Mouse (Mus musculus) c-Kit-positive CD71-negative TER-119-negative erythroid progenitor cells, embryonic 14.5 days (primary cell): ENCODE data around the gene Ctdspl.

Source experiments
- DNase-seq: peaks from one replicate; pipeline ENCODE4 v3.0.0-alpha.2; 2013; ENCODE audit warnings: low read depth

Ctdspl gene

GRCm38 (mm10) chr9:119064296-119064695 lies 138.0 kb downstream of the Ctdspl start:
- no peak for DNase-seq

GRCm38 (mm10) chr9:119067601-119068000 lies 141.3 kb downstream of the Ctdspl start:
- peak; percentile 64 for DNase-seq

GRCm38 (mm10) chr9:119068266-119068665 lies 142.0 kb downstream of the Ctdspl start:
- no peak for DNase-seq

GRCm38 (mm10) chr9:119070173-119070825 lies 144.0 kb downstream of the Ctdspl start:
- no peak for DNase-seq

GRCm38 (mm10) chr9:119071786-119072185 lies 145.5 kb downstream of the Ctdspl start:
- DNase-seq: no peak

GRCm38 (mm10) chr9:119073184-119073895 lies 147.1 kb downstream of the Ctdspl start:
- no peak for DNase-seq

GRCm38 (mm10) chr9:119075685-119076084 lies 149.4 kb downstream of the Ctdspl start:
- DNase-seq: no peak

GRCm38 (mm10) chr9:119080040-119080675 lies 153.9 kb downstream of the Ctdspl start:
- DNase-seq: no peak

- DNase-seq: no peak
These were observed 155.8 kb downstream of the Ctdspl start for GRCm38 (mm10) chr9:119082039-119082438.

GRCm38 (mm10) chr9:119082656-119083430 lies 156.6 kb downstream of the Ctdspl start:
- no peak for DNase-seq

- DNase-seq: no peak
These were observed 157.7 kb downstream of the Ctdspl start for GRCm38 (mm10) chr9:119083966-119084365.

GRCm38 (mm10) chr9:119086451-119086850 lies 160.2 kb downstream of the Ctdspl start:
- no peak for DNase-seq

- no peak for DNase-seq
These were observed 161.1 kb downstream of the Ctdspl start for GRCm38 (mm10) chr9:119087309-119087708.

- DNase-seq: peak; percentile 88
These were observed 162.0 kb downstream of the Ctdspl start for GRCm38 (mm10) chr9:119088148-119088801.

GRCm38 (mm10) chr9:119089437-119089836 lies 163.2 kb downstream of the Ctdspl start:
- no peak for DNase-seq

GRCm38 (mm10) chr9:119090462-119090861 lies 164.2 kb downstream of the Ctdspl start:
- no peak for DNase-seq

- no peak for DNase-seq
These were observed 165.5 kb downstream of the Ctdspl start for GRCm38 (mm10) chr9:119091581-119092310.

GRCm38 (mm10) chr9:119092473-119093418 lies 166.5 kb downstream of the Ctdspl start:
- DNase-seq: no peak
